Mouse (Mus musculus) effector memory CD4-positive, alpha-beta T cell, adult 5 months (primary cell): ENCODE results near the gene Fam43b. TPM values are rescaled to one million over a fixed set of nuclear protein-coding genes. Genes with fewer than 3 reads are reported as not detected.

ENCODE experiments used
- polyA plus RNA-seq: library from polyadenylated mRNA; unstranded; fragments of 100-300 nt; shearing (Covaris generic); gene quantifications from one replicate; pipeline ENCODE4 v1.2.1, GENCODE M21; 2017

Fam43b gene
- not detected for polyA plus RNA-seq

DNA sequence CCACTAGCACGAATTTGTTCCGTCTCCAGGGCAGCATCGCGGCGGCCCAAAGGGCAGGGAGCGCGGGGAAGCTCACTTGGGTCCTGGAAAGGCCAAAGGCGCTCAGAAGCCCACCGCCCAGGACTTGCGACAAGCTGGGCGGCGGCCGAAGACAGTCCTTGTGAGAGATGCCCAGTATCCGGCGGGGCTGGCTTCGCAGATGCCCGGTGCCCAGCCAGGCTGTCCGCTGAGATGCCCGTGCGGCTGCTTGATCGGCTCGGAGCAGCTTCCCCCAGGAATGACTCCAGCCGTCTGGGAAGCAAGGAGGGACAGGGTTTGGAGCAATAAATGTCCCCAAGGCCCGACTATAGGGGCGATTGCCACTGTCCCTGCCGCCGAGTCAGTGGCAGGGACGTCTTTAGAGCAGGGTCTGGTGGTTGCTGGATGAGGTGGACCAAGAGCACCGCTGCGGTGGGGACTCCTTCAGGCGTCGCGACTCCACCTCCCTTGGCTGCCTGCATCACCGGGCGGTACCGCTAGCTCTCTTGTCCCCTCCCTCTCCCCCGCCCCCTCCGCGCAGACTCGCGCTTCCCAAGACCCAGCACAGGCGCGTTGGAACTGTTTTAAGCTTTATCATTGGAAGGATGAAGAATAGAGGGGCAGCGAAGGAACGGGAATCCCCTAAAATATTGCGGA lies at the start of gene Fam43b:
Fam43b (minus strand) TSS at position 558 of the 675 bp plus-strand sequence.

DNA sequence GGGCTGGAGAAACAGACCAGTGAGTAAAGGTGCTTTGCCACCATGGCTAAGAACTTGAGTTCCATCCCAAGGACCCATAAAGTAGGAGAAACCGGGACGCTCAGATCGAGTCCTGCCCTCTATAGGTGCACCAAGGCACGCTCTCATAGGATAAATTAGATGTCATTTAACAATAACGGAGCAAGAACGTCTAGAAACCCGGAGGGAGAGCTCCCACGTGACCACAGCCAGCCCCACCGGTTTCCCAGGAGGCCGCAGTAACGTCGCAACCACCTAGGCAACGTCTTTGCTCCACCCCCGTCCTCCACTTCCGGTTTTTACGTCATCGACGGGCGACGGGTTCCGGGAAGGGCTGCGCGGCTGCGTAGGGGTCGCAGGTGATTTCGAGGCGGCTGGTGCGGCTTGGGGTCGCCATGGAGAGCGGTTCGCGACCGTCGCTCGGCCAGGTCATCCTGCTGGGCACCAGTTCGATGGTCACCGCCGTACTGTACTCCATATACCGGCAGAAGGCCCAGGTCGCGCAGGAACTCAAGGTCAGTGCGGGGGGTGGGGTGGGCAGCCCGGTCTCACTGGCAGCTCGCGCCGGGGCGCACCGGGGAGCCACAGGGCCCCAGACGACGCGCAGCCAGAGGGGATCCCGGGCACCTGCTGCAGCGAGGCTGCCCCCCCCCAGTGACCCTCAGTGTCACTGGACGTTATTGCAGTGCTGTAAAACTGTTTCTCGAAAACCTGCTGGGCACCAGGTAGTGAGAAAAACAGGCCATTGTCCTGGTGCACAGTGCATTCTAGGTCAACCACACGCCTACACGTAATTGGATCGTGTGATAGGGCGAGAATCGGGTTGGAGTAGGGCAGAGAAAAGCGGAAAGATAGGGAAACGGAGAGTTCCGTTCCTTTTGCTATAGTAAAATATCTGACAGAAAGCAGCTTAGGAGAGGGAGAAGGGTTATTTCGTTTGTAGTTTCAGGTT lies 38.3 kb upstream of the Fam43b start, which contains the start of gene Mul1:
Mul1 (plus strand) TSS at position 325 of the 970 bp plus-strand sequence.

DNA sequence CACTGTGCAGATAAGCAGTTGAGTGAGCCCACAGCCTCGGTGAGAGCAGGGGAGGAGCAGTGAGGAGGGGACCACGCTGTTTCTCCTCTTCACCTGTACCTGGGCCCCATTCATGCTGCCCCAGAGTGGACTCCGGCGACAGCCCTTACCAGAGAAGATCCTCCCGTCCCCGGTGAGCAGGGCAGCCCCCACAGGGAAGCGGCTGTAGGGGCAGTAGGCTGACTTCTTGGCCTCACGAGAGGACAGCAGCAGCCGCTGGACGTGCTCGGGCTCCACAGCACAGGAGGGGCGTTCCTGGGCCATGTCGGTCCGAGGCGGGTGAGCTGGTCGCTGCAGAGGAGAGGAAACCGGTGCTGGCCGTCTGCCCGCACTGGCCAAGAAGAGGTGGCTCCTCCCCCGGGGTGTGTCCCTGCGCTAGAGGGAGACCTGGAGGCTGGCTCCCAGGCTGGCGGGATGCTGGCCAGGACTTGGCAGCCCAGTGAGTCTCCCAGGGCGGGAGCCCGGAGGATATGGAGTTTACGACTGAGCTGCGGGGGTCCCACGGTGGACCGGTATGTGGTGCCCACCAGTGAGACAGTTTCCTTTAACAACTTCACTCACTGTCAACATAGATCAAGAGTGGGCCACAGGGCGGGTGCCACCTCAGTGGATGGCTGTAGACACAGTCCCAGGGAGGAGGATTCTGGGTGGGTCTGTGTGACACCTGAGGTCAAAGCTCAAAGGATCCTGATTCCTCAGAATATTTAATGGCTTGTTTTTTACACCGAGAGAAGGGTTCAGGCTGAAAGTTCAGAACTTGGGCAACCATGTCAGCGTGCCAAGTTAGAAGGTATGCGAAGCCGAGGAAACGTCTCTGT lies 28.5 kb downstream of the Fam43b start, which contains the start of gene Cda:
Cda (minus strand) TSS at position 352 of the 857 bp plus-strand sequence.

Other genes starting within 250 kb of the Fam43b start
- 177 TPM for gene Hp1bp3, start 180.2 kb downstream of the Fam43b start, polyA plus RNA-seq
- 0.17 TPM for gene Sh2d5, start 146.1 kb downstream of the Fam43b start, polyA plus RNA-seq
- not detected for gene Kif17, start 146.1 kb downstream of the Fam43b start, polyA plus RNA-seq
- gene Ddost, start 91.8 kb downstream of the Fam43b start, polyA plus RNA-seq: 137 TPM
- 150 TPM for gene Pink1, start 70.2 kb downstream of the Fam43b start, polyA plus RNA-seq
- not detected for gene Cda, start 28.5 kb downstream of the Fam43b start, polyA plus RNA-seq
- gene Mul1, start 38.1 kb upstream of the Fam43b start, polyA plus RNA-seq: 16.8 TPM
- gene Camk2n1, start 57.8 kb upstream of the Fam43b start, polyA plus RNA-seq: 2.2 TPM
- not detected for gene Vwa5b1, start 239.4 kb upstream of the Fam43b start, polyA plus RNA-seq